Mouse (Mus musculus): ENCODE results near the gene Snap91. TPM values are rescaled to one million over a fixed set of nuclear protein-coding genes. Genes with fewer than 3 reads are reported as not detected.

Snap91 gene
- 1 to 10 TPM; 4.8 to 5.8 TPM for total RNA-seq (2021)
- polyA plus RNA-seq (2012; rRNA removed) = 3.8 and 7.0 TPM in 2 replicates
- long read RNA-seq, partial matches to known transcripts = 0 of 5 reads
- long read RNA-seq, other reads (novel, unspliced or antisense) = 5 of 5 reads

GRCm38 (mm10) chr9:86880113-86880972 is at the start of gene Snap91:
TSS of gene Snap91 (minus strand) at chr9:86880654.
- WGBS = 1% methylated on average over 100 of the region's 104 CpGs
- TF ChIP-seq POLR2A (IDR thresholded peaks at IDR 0.05; ENCODE audit: insufficient read depth, low read depth, low read length) = no peak
- TF ChIP-seq CTCF (IDR thresholded peaks at IDR 0.05) = no peak
- TF ChIP-seq EP300 (IDR thresholded peaks at IDR 0.05; ENCODE audit: insufficient read depth, low read depth, low read length) = no peak
- Histone ChIP-seq H3K4me1 (ENCODE audit: control insufficient read depth, insufficient read depth, low read length) (no peaks in the 10 kb centered on the region), H3K27me3 (ENCODE audit: control insufficient read depth, insufficient read depth, low read length) (peaks cover 3% of the 10 kb centered on the region; the same call in 1 of the 2 replicates), H3K79me2 (replicated peaks; ENCODE audit: control insufficient read depth, insufficient read depth, low read length) (no peaks in the 10 kb centered on the region), H3K4me3 (peak within 1 kb of the TSS; percentile 49), H3K27ac (no peak within 1 kb of the TSS; the same call in 1 of the 2 replicates), H3K9ac (ENCODE audit: low read depth, low read length) (peak within 1 kb of the TSS; percentile 51), H3K36me3 (ENCODE audit: control insufficient read depth, insufficient read depth, low read length) (no peaks in the 10 kb centered on the region)
- intact Hi-C loops (cut with DNase I) = no loop called here
- peak; percentile 36 to 40 for DNase-seq

GRCm38 (mm10) chr9:86926519-86926918 is 46.1 kb upstream of the Snap91 start:
- 58% methylated on average over 5 of the region's 5 CpGs for WGBS
- Histone ChIP-seq H3K4me1 (ENCODE audit: control insufficient read depth, insufficient read depth, low read length) (no peaks in the 10 kb centered on the region), H3K27me3 (ENCODE audit: control insufficient read depth, insufficient read depth, low read length) (no peaks in the 10 kb centered on the region), H3K4me3 (no peak overlapping the region), H3K79me2 (replicated peaks; ENCODE audit: control insufficient read depth, insufficient read depth, low read length) (no peaks in the 10 kb centered on the region), H3K36me3 (ENCODE audit: control insufficient read depth, insufficient read depth, low read length) (no peaks in the 10 kb centered on the region), H3K9ac (ENCODE audit: low read depth, low read length) (no peak overlapping the region), H3K27ac (no peak overlapping the region)
- DNase-seq = no peak
- intact Hi-C loops (cut with DNase I) = no loop called here
- TF ChIP-seq POLR2A (IDR thresholded peaks at IDR 0.05; ENCODE audit: insufficient read depth, low read depth, low read length) (no peak), CTCF (IDR thresholded peaks at IDR 0.05) (no peak), EP300 (IDR thresholded peaks at IDR 0.05; ENCODE audit: insufficient read depth, low read depth, low read length) (no peak)

DNA sequence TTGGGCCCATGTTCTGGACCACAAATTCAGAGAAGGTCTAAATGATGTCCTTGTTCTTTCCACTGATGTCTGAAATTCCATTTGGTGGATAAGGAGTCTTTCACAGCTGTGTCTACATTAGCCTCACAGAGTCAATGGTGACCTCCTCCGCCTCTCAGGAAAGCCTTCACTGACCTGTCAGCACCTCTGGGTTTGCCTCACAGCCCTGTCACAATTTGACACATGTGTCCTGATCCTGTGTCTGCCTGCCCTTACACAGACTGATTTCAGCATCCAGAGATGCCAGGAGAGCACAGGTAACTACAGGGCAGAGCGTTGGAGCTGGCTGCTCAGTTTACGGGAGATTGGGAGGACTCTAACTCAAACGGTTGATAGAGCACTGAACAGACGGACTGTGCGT is 45.2 kb upstream of the Snap91 start:
- H3K27me3 ChIP-seq (ENCODE audit: control insufficient read depth, insufficient read depth, low read length) = no peaks in the 10 kb centered on the region
- H3K27ac ChIP-seq = no peak overlapping the region
- no peaks in the 10 kb centered on the region for H3K4me1 ChIP-seq (ENCODE audit: control insufficient read depth, insufficient read depth, low read length)
- WGBS = 64% methylated on average over 6 of the region's 6 CpGs
- H3K4me3 ChIP-seq = no peak overlapping the region
- H3K36me3 ChIP-seq (ENCODE audit: control insufficient read depth, insufficient read depth, low read length) = no peaks in the 10 kb centered on the region
- DNase-seq = no peak
- H3K79me2 ChIP-seq (replicated peaks; ENCODE audit: control insufficient read depth, insufficient read depth, low read length) = no peaks in the 10 kb centered on the region
- TF ChIP-seq EP300 (IDR thresholded peaks at IDR 0.05; ENCODE audit: insufficient read depth, low read depth, low read length) = no peak
- no peak for TF ChIP-seq CTCF (IDR thresholded peaks at IDR 0.05)
- TF ChIP-seq POLR2A (IDR thresholded peaks at IDR 0.05; ENCODE audit: insufficient read depth, low read depth, low read length) = no peak
- no peak overlapping the region for H3K9ac ChIP-seq (ENCODE audit: low read depth, low read length)
- intact Hi-C loops (cut with DNase I) = no loop called here

GRCm38 (mm10) chr9:86922430-86922829 is 42.0 kb upstream of the Snap91 start:
- no peaks in the 10 kb centered on the region for H3K36me3 ChIP-seq (ENCODE audit: control insufficient read depth, insufficient read depth, low read length)
- H3K27ac ChIP-seq = no peak overlapping the region
- no peaks in the 10 kb centered on the region for H3K4me1 ChIP-seq (ENCODE audit: control insufficient read depth, insufficient read depth, low read length)
- H3K79me2 ChIP-seq (replicated peaks; ENCODE audit: control insufficient read depth, insufficient read depth, low read length) = no peaks in the 10 kb centered on the region
- TF ChIP-seq CTCF (IDR thresholded peaks at IDR 0.05) (no peak), POLR2A (IDR thresholded peaks at IDR 0.05; ENCODE audit: insufficient read depth, low read depth, low read length) (no peak), EP300 (IDR thresholded peaks at IDR 0.05; ENCODE audit: insufficient read depth, low read depth, low read length) (no peak)
- intact Hi-C loops (cut with DNase I) = no loop called here
- DNase-seq = no peak
- H3K4me3 ChIP-seq = no peak overlapping the region
- 85% methylated on average over 3 of the region's 3 CpGs for WGBS
- no peak overlapping the region for H3K9ac ChIP-seq (ENCODE audit: low read depth, low read length)
- no peaks in the 10 kb centered on the region for H3K27me3 ChIP-seq (ENCODE audit: control insufficient read depth, insufficient read depth, low read length)

DNA sequence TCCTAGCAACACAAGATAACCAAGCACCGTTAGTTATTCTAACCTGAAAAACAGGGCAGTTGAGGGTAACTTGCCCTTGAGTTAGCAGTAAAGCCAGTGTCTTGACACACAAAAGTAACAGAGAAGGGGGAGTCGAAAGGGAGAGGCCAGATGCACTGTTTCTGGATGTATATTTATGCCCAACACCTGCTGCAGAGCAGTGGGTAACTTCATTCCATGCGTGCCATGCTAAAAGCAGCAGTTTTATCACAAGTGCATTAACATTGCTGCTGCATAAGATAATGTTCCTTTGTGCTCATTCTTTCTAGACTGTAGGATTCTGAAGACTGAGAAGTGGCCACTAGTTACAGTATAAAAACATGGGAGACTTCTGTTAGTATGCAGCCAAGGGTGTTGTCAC is 36.1 kb upstream of the Snap91 start:
- 43% methylated on average over 3 of the region's 3 CpGs for WGBS
- Histone ChIP-seq H3K79me2 (replicated peaks; ENCODE audit: control insufficient read depth, insufficient read depth, low read length) (no peaks in the 10 kb centered on the region), H3K27me3 (ENCODE audit: control insufficient read depth, insufficient read depth, low read length) (no peaks in the 10 kb centered on the region), H3K4me3 (no peak overlapping the region), H3K27ac (no peak overlapping the region), H3K9ac (ENCODE audit: low read depth, low read length) (no peak overlapping the region), H3K36me3 (ENCODE audit: control insufficient read depth, insufficient read depth, low read length) (no peaks in the 10 kb centered on the region), H3K4me1 (ENCODE audit: control insufficient read depth, insufficient read depth, low read length) (no peaks in the 10 kb centered on the region)
- no peak for DNase-seq
- intact Hi-C loops (cut with DNase I) = no loop called here
- TF ChIP-seq EP300 (IDR thresholded peaks at IDR 0.05; ENCODE audit: insufficient read depth, low read depth, low read length) (no peak), CTCF (IDR thresholded peaks at IDR 0.05) (no peak), POLR2A (IDR thresholded peaks at IDR 0.05; ENCODE audit: insufficient read depth, low read depth, low read length) (no peak)

All from heart, adult 2 months (tissue).